Mouse (Mus musculus): Measurements from ENCODE around the gene Pde4d. TPM values are rescaled to one million over a fixed set of nuclear protein-coding genes. Genes with fewer than 3 reads are reported as not detected.

The Pde4d gene
- total and polyA plus RNA-seq, 3 experiments, result 18.5 to 18.8 TPM; not detected in 1

GRCm38 (mm10) chr13:109533838-109534523 lies 1084.2 kb downstream of the Pde4d start:
- DNase-seq (ENCODE audit: low read depth, low spot score), result no peak
- Histone ChIP-seq H3K9ac (ENCODE audit: control insufficient read depth, low read depth, low read length, poor library complexity, severe bottlenecking) (no peak overlapping the region), H3K79me2 (ENCODE audit: control insufficient read depth, insufficient read depth, low read length, poor library complexity) (no peaks in the 10 kb centered on the region), H3K27me3 (ENCODE audit: control insufficient read depth in 1 of 2, insufficient read depth in 2 of 2, low read length in 2 of 2) (peaks cover 13 to 19% of the 10 kb centered on the region in 2 experiments), H3K9me3 (replicated peaks; ENCODE audit: insufficient read depth, low read length) (no peaks in the 10 kb centered on the region), H3K4me1 (ENCODE audit: control insufficient read depth in 1 of 2, insufficient read depth in 2 of 2, low read length in 2 of 2) (no peaks in the 10 kb centered on the region), H3K4me3 (ENCODE audit: control insufficient read depth in 1 of 2, insufficient read depth in 1 of 2, low read depth in 2 of 2, low read length in 2 of 2) (no peak overlapping the region), H3K27ac (ENCODE audit: control insufficient read depth, low read depth, low read length) (no peak overlapping the region), H3K36me3 (ENCODE audit: control insufficient read depth in 1 of 2, insufficient read depth in 2 of 2, low read length in 2 of 2) (no peaks in the 10 kb centered on the region)
- TF ChIP-seq CTCF (IDR thresholded peaks at IDR 0.05 in 2 of 3, conservative IDR thresholded peaks at IDR 0.05 in 1 of 3; ENCODE audit: control insufficient read depth in 1 of 3, insufficient read depth in 1 of 3, low read depth in 2 of 3, low read length in 3 of 3, poor library complexity in 1 of 3, severe bottlenecking in 1 of 3) (no peak), TCF12 (IDR thresholded peaks at IDR 0.05; ENCODE audit: low read depth, low read length) (no peak)

- Histone ChIP-seq H3K36me3 (ENCODE audit: control insufficient read depth in 1 of 2, insufficient read depth in 2 of 2, low read length in 2 of 2) (no peaks in the 10 kb centered on the region), H3K4me3 (ENCODE audit: control insufficient read depth in 1 of 2, insufficient read depth in 1 of 2, low read depth in 2 of 2, low read length in 2 of 2) (no peak overlapping the region), H3K9me3 (replicated peaks; ENCODE audit: insufficient read depth, low read length) (no peaks in the 10 kb centered on the region), H3K79me2 (ENCODE audit: control insufficient read depth, insufficient read depth, low read length, poor library complexity) (no peaks in the 10 kb centered on the region), H3K9ac (ENCODE audit: control insufficient read depth, low read depth, low read length, poor library complexity, severe bottlenecking) (no peak overlapping the region), H3K27me3 (ENCODE audit: control insufficient read depth in 1 of 2, insufficient read depth in 2 of 2, low read length in 2 of 2) (peaks cover 15 to 19% of the 10 kb centered on the region in 2 experiments), H3K27ac (ENCODE audit: control insufficient read depth, low read depth, low read length) (no peak overlapping the region), H3K4me1 (ENCODE audit: control insufficient read depth in 1 of 2, insufficient read depth in 2 of 2, low read length in 2 of 2) (no peaks in the 10 kb centered on the region)
- no peak for DNase-seq (ENCODE audit: low read depth, low spot score)
- no peak for TF ChIP-seq ZKSCAN1 (IDR thresholded peaks at IDR 0.05; ENCODE audit: low read depth, low read length)
- no peak for TF ChIP-seq GABPA (IDR thresholded peaks at IDR 0.05; ENCODE audit: low read depth, low read length)
- TF ChIP-seq POLR2AphosphoS5 (IDR thresholded peaks at IDR 0.05; ENCODE audit: borderline replicate concordance, low read depth, low read length), result no peak
- no peak for TF ChIP-seq JUND (IDR thresholded peaks at IDR 0.05; ENCODE audit: low read depth, low read length)
- TF ChIP-seq ZNF384 (IDR thresholded peaks at IDR 0.05; ENCODE audit: low read depth, low read length), result no peak
- no peak for TF ChIP-seq TCF12 (IDR thresholded peaks at IDR 0.05; ENCODE audit: low read depth, low read length)
- no peak for TF ChIP-seq MAX (IDR thresholded peaks at IDR 0.05; ENCODE audit: low read length)
- TF ChIP-seq USF1 (IDR thresholded peaks at IDR 0.05; ENCODE audit: low read depth, low read length), result no peak
- TF ChIP-seq SMC3 (IDR thresholded peaks at IDR 0.05; ENCODE audit: low read depth, low read length), result no peak
- no peak for TF ChIP-seq BHLHE40 (IDR thresholded peaks at IDR 0.05; ENCODE audit: borderline replicate concordance, low read depth, low read length)
- no peak for TF ChIP-seq GATA1 (IDR thresholded peaks at IDR 0.05; ENCODE audit: low read depth, low read length)
- TF ChIP-seq MYB (IDR thresholded peaks at IDR 0.05; ENCODE audit: low read depth, low read length), result no peak
- no peak for TF ChIP-seq CHD2 (IDR thresholded peaks at IDR 0.05; ENCODE audit: low read length)
- no peak for TF ChIP-seq TBP (IDR thresholded peaks at IDR 0.05; ENCODE audit: low read depth, low read length)
- TF ChIP-seq MAFK (IDR thresholded peaks at IDR 0.05; ENCODE audit: borderline replicate concordance, low read depth, low read length), result no peak
- no peak for TF ChIP-seq MYC (IDR thresholded peaks at IDR 0.05; ENCODE audit: low read depth, low read length)
- no peak for TF ChIP-seq ETS1 (IDR thresholded peaks at IDR 0.05; ENCODE audit: low read depth, low read length)
- no peak for TF ChIP-seq E2F4 (IDR thresholded peaks at IDR 0.05; ENCODE audit: borderline replicate concordance, low read depth, low read length)
- TF ChIP-seq POLR2AphosphoS2 (IDR thresholded peaks at IDR 0.05; ENCODE audit: low read length), result no peak
- no peak for TF ChIP-seq MXI1 (IDR thresholded peaks at IDR 0.05; ENCODE audit: low read depth, low read length)
These were observed 1085.0 kb downstream of the Pde4d start for GRCm38 (mm10) chr13:109534709-109535284.

All from MEL (cell line).